Mouse (Mus musculus) ES-E14 (cell line): ENCODE data around the gene Cep170. TPM values are rescaled to one million over a fixed set of nuclear protein-coding genes. Genes with fewer than 3 reads are reported as not detected.

Experiments used
- DNase-seq: peaks from one replicate; pipeline ENCODE4 v3.0.0-alpha.2; 2013; ENCODE audit warnings: low read depth, low spot score
- H3K27ac ChIP-seq: 2 replicates; pipeline ENCODE4 v1.5.1; 2012; ENCODE audit warnings: low read depth, mild to moderate bottlenecking, low read length, moderate library complexity, mixed read lengths; ENCODE audit not compliant: poor library complexity, insufficient read depth, severe bottlenecking
- H3K36me3 ChIP-seq: 2 replicates; pipeline ENCODE4 v1.6.1; 2012; ENCODE audit warnings: mild to moderate bottlenecking, low read length, moderate library complexity, mixed read lengths; ENCODE audit not compliant: control insufficient read depth, poor library complexity, insufficient read depth, severe bottlenecking
- H3K4me1 ChIP-seq, 2 experiments: fragments of 150-350 bp in 1 of 2; sonication (generic) in 1 of 2; 2 replicates each; pipeline ENCODE4 v1.6.1; 2012; ENCODE audit warnings: low read length in 2 of 2, mild to moderate bottlenecking in 1 of 2, mixed read lengths in 1 of 2; ENCODE audit not compliant: control insufficient read depth in 2 of 2, insufficient read depth in 2 of 2, poor library complexity in 1 of 2
- H3K4me3 ChIP-seq, 2 experiments: fragments of 150-350 bp in 1 of 2; sonication (generic) in 1 of 2; 2 replicates each; pipeline ENCODE4 v1.5.1; 2012; ENCODE audit warnings: low read length in 2 of 2, low read depth in 1 of 2, mild to moderate bottlenecking in 1 of 2, mixed read lengths in 1 of 2; ENCODE audit not compliant: insufficient read depth in 1 of 2, poor library complexity in 1 of 2, severe bottlenecking in 1 of 2
- H3K9ac ChIP-seq: 2 replicates; pipeline ENCODE4 v1.6.1; 2012; ENCODE audit warnings: low read depth, mild to moderate bottlenecking, low read length, mixed read lengths; ENCODE audit not compliant: poor library complexity, insufficient read depth, severe bottlenecking
- H3K9me3 ChIP-seq: fragments of 150-350 bp; sonication (generic); 2 replicates; pipeline ENCODE4 v1.6.1; 2012; ENCODE audit warnings: low read depth, mild to moderate bottlenecking, low read length; ENCODE audit not compliant: control insufficient read depth, insufficient read depth
- CHD2 ChIP-seq: IDR thresholded peaks from 2 replicates; pipeline ENCODE4 v1.6.1; 2014; ENCODE audit warnings: mild to moderate bottlenecking, low read depth, low read length, inconsistent platforms
- HCFC1 ChIP-seq: IDR thresholded peaks from 2 replicates; pipeline ENCODE4 v1.6.1; 2012; ENCODE audit warnings: low read length, inconsistent platforms, borderline replicate concordance; ENCODE audit not compliant: insufficient read depth
- MAFK ChIP-seq: IDR thresholded peaks from 2 replicates; pipeline ENCODE4 v1.6.1; 2014; ENCODE audit warnings: mild to moderate bottlenecking, low read depth, low read length, inconsistent platforms; ENCODE audit not compliant: insufficient read depth
- ZC3H11A ChIP-seq: IDR thresholded peaks from 2 replicates; pipeline ENCODE4 v1.6.1; 2012; ENCODE audit warnings: low read depth, mild to moderate bottlenecking, inconsistent platforms, low read length, borderline replicate concordance
- ZNF384 ChIP-seq: IDR thresholded peaks from 2 replicates; pipeline ENCODE4 v1.6.1; 2012; ENCODE audit warnings: low read depth, low read length, inconsistent platforms
- in situ Hi-C, 2 experiments: fragments of 600-800 bp; cut with MboI; formaldehyde crosslinking; loops; one replicate each; pipeline ENCODE4 v1.15.1; 2025; ENCODE audit warnings: low sequenced_read_pairs in 2 of 2, inconsistent platforms in 1 of 2; ENCODE audit not compliant: unreplicated experiment in 2 of 2
- total RNA-seq: library from RNA; depleted of rRNA; stranded (reverse); fragments of 300-350 nt; gene quantifications from 2 replicates; pipeline ENCODE4 v1.2.3, GENCODE M21; 2012; rRNA removed

Cep170 gene
- total RNA-seq, 1 experiment, result 20.8 TPM

GRCm38 (mm10) chr1:176698647-176699046 is 115.2 kb downstream of the Cep170 start:
- H3K36me3 ChIP-seq, result no peaks in the 10 kb centered on the region
- no peaks in the 10 kb centered on the region for H3K9me3 ChIP-seq
- H3K9ac ChIP-seq, result no peak overlapping the region
- DNase-seq, result no peak
- H3K27ac ChIP-seq, result no peak overlapping the region
- in situ Hi-C loops, result no loop called here
- TF ChIP-seq MAFK (no peak), ZC3H11A (no peak), ZNF384 (no peak), HCFC1 (no peak), CHD2 (no peak)
- H3K4me1 ChIP-seq, result no peaks in the 10 kb centered on the region
- no peak overlapping the region for H3K4me3 ChIP-seq

DNA sequence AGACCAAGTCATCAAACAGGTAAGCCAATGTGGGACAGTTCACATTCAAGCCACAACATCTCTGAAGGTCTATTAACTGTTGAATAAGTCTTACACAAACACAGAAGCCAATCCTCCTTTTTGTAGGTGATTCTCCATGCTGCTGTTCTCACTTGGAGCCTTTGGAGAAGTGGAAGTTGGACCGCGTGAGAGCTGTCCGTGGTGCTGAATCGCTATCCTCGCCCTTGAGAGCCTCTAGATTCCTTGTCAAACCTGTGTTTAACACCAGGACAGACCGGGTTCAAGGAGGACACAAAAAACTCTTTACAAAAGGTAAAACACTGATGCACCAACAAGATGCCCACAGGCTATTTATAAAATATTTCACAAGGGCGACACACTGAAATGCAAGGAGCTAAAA is 116.8 kb downstream of the Cep170 start:
- TF ChIP-seq ZNF384, result no peak
- TF ChIP-seq MAFK, result no peak
- in situ Hi-C loops, result no loop called here
- peak; percentile 49 for DNase-seq

GRCm38 (mm10) chr1:176691101-176691500 is 122.8 kb downstream of the Cep170 start:
- no peaks in the 10 kb centered on the region for H3K36me3 ChIP-seq
- no peak overlapping the region for H3K27ac ChIP-seq
- no peak overlapping the region for H3K4me3 ChIP-seq
- TF ChIP-seq MAFK (no peak), ZNF384 (no peak), HCFC1 (no peak)
- no peaks in the 10 kb centered on the region for H3K9me3 ChIP-seq
- DNase-seq, result no peak
- no peaks in the 10 kb centered on the region for H3K4me1 ChIP-seq
- in situ Hi-C loops, result no loop called here
- no peak overlapping the region for H3K9ac ChIP-seq

More for the DNA sequence above, 116.8 kb downstream of the Cep170 start:
- H3K4me3 ChIP-seq, result no peak overlapping the region
- no peak overlapping the region for H3K27ac ChIP-seq
- no peak overlapping the region for H3K9ac ChIP-seq
- H3K36me3 ChIP-seq, result no peaks in the 10 kb centered on the region
- no peaks in the 10 kb centered on the region for H3K4me1 ChIP-seq
- no peaks in the 10 kb centered on the region for H3K9me3 ChIP-seq

GRCm38 (mm10) chr1:176688251-176688880 is 125.5 kb downstream of the Cep170 start:
- no peaks in the 10 kb centered on the region for H3K4me1 ChIP-seq
- in situ Hi-C loops, result no loop called here
- no peak overlapping the region for H3K4me3 ChIP-seq
- peak; percentile 44; the same call in 1 of the 2 replicates for TF ChIP-seq MAFK
- TF ChIP-seq ZC3H11A, result no peak
- no peak for DNase-seq
- H3K9ac ChIP-seq, result no peak overlapping the region
- H3K27ac ChIP-seq, result no peak overlapping the region
- H3K36me3 ChIP-seq, result no peaks in the 10 kb centered on the region
- H3K9me3 ChIP-seq, result no peaks in the 10 kb centered on the region

Other genes starting within 250 kb of the Cep170 start
- 5.0 and 5.4 TPM in 2 replicates for gene Sdccag8, start 593 bp upstream of the Cep170 start, total RNA-seq